Mouse (Mus musculus) liver, embryonic 14.5 days (tissue): ENCODE measurements around the gene Arpc2. TPM values are rescaled to one million over a fixed set of nuclear protein-coding genes. Genes with fewer than 3 reads are reported as not detected.
A peak's percentile ranks its signal among the peaks of the same experiment; 100 is the strongest.

Source experiments
- ATAC-seq: fragments of 200-750 bp; cut with Nextera tagmentation; 2 replicates; pipeline ENCODE4 v1.8.0; 2017; ENCODE audit warnings: moderate number of reproducible peaks, mild to moderate bottlenecking, moderate library complexity; ENCODE audit not compliant: insufficient read depth
- DNase-seq, 3 experiments: peaks; one replicate each; pipeline ENCODE4 v3.0.0-alpha.2; 2012 to 2013; ENCODE audit warnings: low read depth in 3 of 3, low spot score in 3 of 3
- H3K27ac ChIP-seq: fragments of 300-500 bp; sonication (generic); 2 replicates; pipeline ENCODE4 v1.5.1; 2014; ENCODE audit warnings: moderate library complexity, mild to moderate bottlenecking, control low read depth, inconsistent platforms
- H3K27me3 ChIP-seq: fragments of 300-500 bp; sonication (generic); 2 replicates; pipeline ENCODE4 v1.6.1; 2014; ENCODE audit warnings: mild to moderate bottlenecking, low read length, moderate library complexity; ENCODE audit not compliant: control insufficient read depth, insufficient read depth
- H3K36me3 ChIP-seq: fragments of 300-500 bp; sonication (generic); replicated peaks from 2 replicates; pipeline ENCODE4 v1.6.1; 2014; ENCODE audit warnings: low read depth; ENCODE audit not compliant: control insufficient read depth, insufficient read depth
- H3K4me1 ChIP-seq, 2 experiments: fragments of 200-500 bp in 1 of 2; fragments of 300-500 bp in 1 of 2; sonication (generic) in 1 of 2; replicated peaks; 2 replicates each; pipeline ENCODE4 v1.6.1; 2012 to 2014; ENCODE audit warnings: antibody characterized with exemption in 1 of 2, inconsistent platforms in 1 of 2, low read length in 1 of 2; ENCODE audit not compliant: control insufficient read depth in 2 of 2, insufficient read depth in 2 of 2
- H3K4me2 ChIP-seq: fragments of 300-500 bp; sonication (generic); 2 replicates; pipeline ENCODE4 v1.6.1; 2014; ENCODE audit warnings: low read depth, mild to moderate bottlenecking, control low read depth, moderate library complexity
- H3K4me3 ChIP-seq, 2 experiments: fragments of 200-500 bp in 1 of 2; fragments of 300-500 bp in 1 of 2; sonication (generic) in 1 of 2; 2 replicates each; pipeline ENCODE4 v1.5.1; 2012 to 2014; ENCODE audit warnings: low read depth in 2 of 2, low read length in 2 of 2, mild to moderate bottlenecking in 2 of 2, control low read depth in 1 of 2, inconsistent platforms in 1 of 2, moderate library complexity in 1 of 2; ENCODE audit not compliant: insufficient read depth in 1 of 2
- H3K9ac ChIP-seq: fragments of 300-500 bp; sonication (generic); replicated peaks from 2 replicates; pipeline ENCODE4 v1.6.1; 2014; ENCODE audit warnings: mild to moderate bottlenecking, control low read depth, moderate library complexity
- H3K9me3 ChIP-seq: fragments of 300-500 bp; sonication (generic); 2 replicates; pipeline ENCODE4 v1.6.1; 2016; ENCODE audit warnings: low read length, mixed read lengths; ENCODE audit not compliant: control insufficient read depth
- CTCF ChIP-seq: IDR thresholded peaks from 2 replicates; pipeline ENCODE4 v1.5.1; 2016; ENCODE audit warnings: antibody characterized with exemption, low read depth, control low read depth
- EP300 ChIP-seq: IDR thresholded peaks from 2 replicates; pipeline ENCODE4 v1.6.1; 2016; ENCODE audit warnings: antibody characterized with exemption, low read depth
- WGBS: fragments of 180-500 bp; shearing (Covaris S2); extraction: QIAGEN DNeasy Blood & Tissue Kit; methylation state at CpG from one replicate; pipeline ENCODE4 v1.1.7; 2014; ENCODE audit not compliant: insufficient replicate concordance; 5-methylcytosine and 5-hydroxymethylcytosine counted together
- polyA plus RNA-seq, 2 experiments: library from polyadenylated mRNA; depleted of rRNA in 1 of 2; stranded (reverse) in 1 of 2; unstranded in 1 of 2; fragments of >200 nt; fragmentation: Nextera tagmentation in 1 of 2; extraction: Ambion mirVana in 1 of 2; gene quantifications; 2 replicates each; pipeline versions ENCODE4 v1.2.1 to v1.2.3; 2012 to 2014

Arpc2 gene
- polyA plus RNA-seq, 2 experiments: 95.3 to 157 TPM

DNA sequence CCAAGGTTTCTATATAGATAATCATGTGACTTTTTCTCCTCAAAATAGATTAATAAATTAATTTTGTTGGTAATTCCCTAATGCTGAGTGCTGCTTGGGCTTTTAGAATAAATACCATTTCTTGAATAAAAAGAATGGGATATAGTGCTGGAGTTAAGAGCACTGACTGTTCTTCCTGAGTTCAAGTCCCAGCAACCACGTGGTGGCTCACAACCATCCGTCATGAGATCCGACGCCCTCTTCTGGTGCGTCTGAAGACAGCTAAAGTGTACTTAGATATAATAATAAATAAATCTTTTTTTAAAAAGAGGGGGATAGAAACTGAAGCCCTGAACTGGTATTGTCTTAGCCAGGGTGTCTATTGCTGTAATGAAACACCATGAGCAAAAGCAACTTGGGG lies 32.4 kb upstream of the Arpc2 start:
- TF ChIP-seq CTCF (no peak), EP300 (no peak)
- Histone ChIP-seq H3K9me3 (no peaks in the 10 kb centered on the region), H3K36me3 (no peaks in the 10 kb centered on the region), H3K27ac (no peak overlapping the region), H3K4me2 (no peak overlapping the region), H3K4me1 (peaks cover 0 to 10% of the 10 kb centered on the region in 2 experiments; a peak in 2 of 4 replicates), H3K27me3 (no peaks in the 10 kb centered on the region), H3K4me3 (no peak overlapping the region), H3K9ac (no peak overlapping the region)
- ATAC-seq (no peak), DNase-seq (no peak)
- 48% methylated on average over 5 of the region's 5 CpGs for WGBS

DNA sequence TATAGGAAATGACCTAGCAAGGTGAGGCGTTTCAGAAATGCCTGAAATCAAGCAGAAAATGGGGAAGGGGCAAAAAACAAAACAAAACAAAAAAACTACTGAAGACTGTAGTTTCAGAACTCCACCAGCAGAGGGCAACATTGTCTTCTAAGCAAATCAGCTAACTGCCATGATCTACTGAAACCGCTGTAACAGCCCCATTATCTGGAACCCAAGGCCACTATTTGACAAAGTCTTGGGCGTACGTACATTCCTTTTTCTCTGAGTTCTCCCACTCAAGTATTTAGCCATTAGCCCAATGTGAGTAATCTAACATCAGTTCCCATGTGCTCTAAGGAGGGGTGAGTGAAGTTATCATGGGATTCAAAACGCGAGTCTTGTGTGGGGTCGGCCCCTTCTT lies 30.0 kb upstream of the Arpc2 start:
- TF ChIP-seq EP300 (no peak), CTCF (peak; percentile 81)
- H3K9ac ChIP-seq: no peak overlapping the region
- DNase-seq (peak; percentile 20 to 36 (median 26)), ATAC-seq (no peak)
- H3K4me1 ChIP-seq: peaks cover 0 to under 1% of the 10 kb centered on the region in 2 experiments; a peak in 1 of 4 replicates
- H3K4me3 ChIP-seq: no peak overlapping the region
- no peaks in the 10 kb centered on the region for H3K27me3 ChIP-seq
- H3K36me3 ChIP-seq: no peaks in the 10 kb centered on the region
- H3K4me2 ChIP-seq: no peak overlapping the region
- H3K27ac ChIP-seq: no peak overlapping the region
- H3K9me3 ChIP-seq: no peaks in the 10 kb centered on the region
- WGBS: 40% methylated on average over 7 of the region's 7 CpGs

DNA sequence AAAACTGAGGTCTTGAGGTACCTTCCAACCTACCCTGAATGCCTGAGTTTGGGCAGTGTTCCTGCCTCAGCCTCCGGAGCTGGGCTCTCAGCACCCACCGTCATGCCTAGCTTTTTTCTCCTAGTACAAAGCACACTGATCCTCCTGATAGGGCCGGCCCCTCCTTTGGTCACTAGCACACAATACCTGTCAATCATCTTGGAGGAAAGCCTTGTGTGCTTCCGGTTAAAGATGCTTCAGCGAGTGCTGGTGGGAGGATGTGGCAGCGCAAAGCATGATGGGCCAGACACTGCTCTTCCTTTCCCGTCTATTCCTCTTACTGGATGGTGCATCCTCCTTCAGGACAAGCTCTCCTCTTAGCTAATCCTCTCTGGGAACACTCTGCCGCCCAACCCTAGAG lies 29.2 kb upstream of the Arpc2 start:
- ATAC-seq: no peak
- no peak overlapping the region for H3K4me3 ChIP-seq
- H3K36me3 ChIP-seq: no peaks in the 10 kb centered on the region
- H3K4me2 ChIP-seq: no peak overlapping the region
- WGBS: 36% methylated on average over 8 of the region's 8 CpGs
- no peaks in the 10 kb centered on the region for H3K4me1 ChIP-seq
- TF ChIP-seq EP300 (no peak), CTCF (no peak)
- H3K9me3 ChIP-seq: no peaks in the 10 kb centered on the region
- no peak overlapping the region for H3K27ac ChIP-seq
- H3K27me3 ChIP-seq: no peaks in the 10 kb centered on the region
- DNase-seq: no peak
- H3K9ac ChIP-seq: no peak overlapping the region

DNA sequence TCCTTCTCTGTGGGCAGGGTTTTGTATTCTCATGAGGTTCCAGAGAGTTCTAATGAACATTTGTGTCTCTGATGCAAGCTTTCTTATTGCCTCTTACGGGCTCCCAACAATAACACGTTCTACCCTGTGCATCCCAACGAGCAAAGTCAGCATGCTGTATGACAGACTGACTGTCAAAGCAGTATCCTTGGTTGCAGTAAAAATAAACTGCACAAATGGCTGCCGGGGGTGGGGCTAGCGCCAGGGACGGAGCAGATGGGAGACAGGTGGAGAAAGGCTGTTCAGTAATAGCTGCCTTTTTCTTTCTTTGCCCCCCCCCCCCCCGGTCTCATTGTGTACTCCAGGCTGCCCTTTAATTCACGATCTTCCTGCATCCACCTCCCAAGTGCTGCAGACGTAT lies 28.0 kb upstream of the Arpc2 start:
- H3K27me3 ChIP-seq: no peaks in the 10 kb centered on the region
- no peaks in the 10 kb centered on the region for H3K9me3 ChIP-seq
- ATAC-seq: no peak
- no peak overlapping the region for H3K4me2 ChIP-seq
- DNase-seq: no peak
- no peak overlapping the region for H3K27ac ChIP-seq
- 57% methylated on average over 9 of the region's 9 CpGs for WGBS
- no peak overlapping the region for H3K9ac ChIP-seq
- no peaks in the 10 kb centered on the region for H3K36me3 ChIP-seq
- no peaks in the 10 kb centered on the region for H3K4me1 ChIP-seq
- H3K4me3 ChIP-seq: no peak overlapping the region
- no peak for TF ChIP-seq CTCF
- TF ChIP-seq EP300: no peak

DNA sequence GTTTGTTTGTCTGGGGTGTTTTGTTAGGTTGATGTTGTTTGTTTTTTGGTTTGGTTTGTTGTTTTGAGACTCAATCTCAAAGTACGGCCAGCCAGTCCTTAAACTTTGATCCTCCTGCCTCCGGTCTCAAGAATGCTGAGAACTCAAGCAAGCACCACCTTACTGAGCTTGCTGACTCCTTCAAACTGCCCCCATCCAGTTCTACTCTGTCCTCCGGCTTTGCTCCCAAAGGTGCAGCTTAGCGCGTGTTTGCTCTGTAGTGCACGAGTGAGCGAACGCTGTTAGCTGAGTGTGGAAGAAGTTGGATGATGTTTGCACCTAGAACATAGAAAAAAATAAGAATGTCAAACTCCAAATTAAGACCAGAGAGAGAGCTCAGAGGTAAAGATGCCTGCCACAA lies 26.9 kb upstream of the Arpc2 start:
- TF ChIP-seq EP300 (no peak), CTCF (no peak)
- H3K4me1 ChIP-seq: no peaks in the 10 kb centered on the region
- no peak overlapping the region for H3K9ac ChIP-seq
- no peaks in the 10 kb centered on the region for H3K9me3 ChIP-seq
- no peak overlapping the region for H3K27ac ChIP-seq
- H3K36me3 ChIP-seq: no peaks in the 10 kb centered on the region
- no peak overlapping the region for H3K4me3 ChIP-seq
- ATAC-seq (no peak), DNase-seq (no peak)
- WGBS: 82% methylated on average over 8 of the region's 8 CpGs
- no peaks in the 10 kb centered on the region for H3K27me3 ChIP-seq
- H3K4me2 ChIP-seq: no peak overlapping the region
